Comparison of ENCODE assay signal across 8 mouse cellular contexts in the genomic region with DNA sequence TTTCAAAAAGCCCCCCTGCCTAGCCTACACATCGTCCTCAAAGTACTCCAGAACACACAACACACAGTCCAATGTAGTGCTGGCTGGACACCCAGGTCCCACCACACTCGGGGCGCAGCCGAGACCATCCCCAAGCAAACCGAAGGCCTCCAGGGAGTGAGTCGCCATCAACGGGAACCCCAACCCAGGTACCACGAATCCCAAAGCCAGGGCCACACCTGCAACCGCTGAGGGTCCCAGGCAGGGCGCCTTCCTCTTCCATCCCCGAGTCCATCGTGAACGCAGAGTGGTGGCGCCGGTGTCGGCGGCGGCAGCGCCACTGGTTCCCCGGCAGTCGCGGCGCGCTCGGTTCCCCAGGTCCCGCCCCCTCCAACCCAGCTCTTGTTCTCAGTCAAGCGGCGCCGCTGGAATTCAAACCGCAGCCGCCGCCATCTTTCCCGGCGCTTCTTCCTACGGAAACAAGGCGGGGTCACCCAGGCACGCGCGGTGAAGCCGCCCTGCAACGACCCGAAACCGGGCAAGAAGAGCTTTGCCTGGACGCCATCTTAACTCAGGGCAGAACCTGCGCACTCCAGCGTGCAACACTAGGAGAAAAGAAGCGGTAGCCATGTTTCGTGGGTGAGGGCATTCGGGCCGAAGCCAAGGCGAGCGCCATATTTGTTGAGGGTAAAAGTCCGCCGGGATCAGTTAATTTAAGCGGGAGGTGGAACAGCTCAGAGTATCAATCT. TPM values are rescaled to one million over a fixed set of nuclear protein-coding genes. Genes with fewer than 3 reads are reported as not detected.
A peak's percentile ranks its signal among the peaks of the same experiment; 100 is the strongest.
DNase-seq lines count a peak whose midpoint lies in the region; ATAC-seq and TF ChIP-seq lines count a peak whose summit lies in the region.

A gene (minus strand): TSS at position 450 of the 728 bp plus-strand sequence.

- TF ChIP-seq POLR2A in heart, adult 2 months (IDR thresholded peaks at IDR 0.05; ENCODE audit: insufficient read depth, low read depth, low read length) = no peak

- peaks cover under 1% of the 10 kb centered on the region; the same call in 1 of the 2 replicates for H3K36me3 ChIP-seq in embryonic facial prominence, embryonic 14.5 days (ENCODE audit: control insufficient read depth, insufficient read depth, low read length)
- H3K36me3 ChIP-seq in heart, adult 2 months (ENCODE audit: control insufficient read depth, insufficient read depth, low read length) = no peaks in the 10 kb centered on the region
- H3K36me3 ChIP-seq in limb, embryonic 13.5 days = peaks cover 2% of the 10 kb centered on the region
- H3K36me3 ChIP-seq in midbrain, embryonic 16.5 days (ENCODE audit: control insufficient read depth, insufficient read depth, low read length) = no peaks in the 10 kb centered on the region

- no peaks in the 10 kb centered on the region for H3K27me3 ChIP-seq in embryonic facial prominence, embryonic 14.5 days (replicated peaks; ENCODE audit: control insufficient read depth, insufficient read depth, low read length)
- H3K27me3 ChIP-seq in heart, adult 2 months (ENCODE audit: control insufficient read depth, insufficient read depth, low read length) = no peaks in the 10 kb centered on the region
- no peaks in the 10 kb centered on the region for H3K27me3 ChIP-seq in limb, embryonic 13.5 days
- no peaks in the 10 kb centered on the region for H3K27me3 ChIP-seq in midbrain, embryonic 16.5 days (ENCODE audit: control insufficient read depth, insufficient read depth, low read depth, low read length)

- peak; percentile 97 for DNase-seq in 3T3-L1 (ENCODE audit: low read depth, low spot score)
- DNase-seq in adrenal gland, postnatal 4 days (ENCODE audit: low spot score in 2 of 2) = peak; percentile 92 to 93
- DNase-seq in embryonic facial prominence, embryonic 14.5 days (ENCODE audit: low spot score) = peak; percentile 99
- peak; percentile 94 to 97 for DNase-seq in heart, adult 2 months
- DNase-seq in kidney, adult 8-10 months = peak; percentile 97 to 98
- peak; percentile 90 to 94 for DNase-seq in spleen, postnatal 10 days (ENCODE audit: low spot score in 2 of 2)

- peaks cover 31% of the 10 kb centered on the region for H3K4me1 ChIP-seq in embryonic facial prominence, embryonic 14.5 days (ENCODE audit: control insufficient read depth, insufficient read depth, low read length)
- H3K4me1 ChIP-seq in heart, adult 2 months (ENCODE audit: control insufficient read depth, insufficient read depth, low read length) = no peaks in the 10 kb centered on the region
- peaks cover 48% of the 10 kb centered on the region for H3K4me1 ChIP-seq in limb, embryonic 13.5 days
- peaks cover 20% of the 10 kb centered on the region for H3K4me1 ChIP-seq in midbrain, embryonic 16.5 days (ENCODE audit: control insufficient read depth, insufficient read depth, low read length)

- TF ChIP-seq CTCF in heart, adult 2 months (IDR thresholded peaks at IDR 0.05) = peak; percentile 16; the same call in 1 of the 2 replicates

- peak; percentile 99 for ATAC-seq in embryonic facial prominence, embryonic 14.5 days (ENCODE audit: low read depth)
- peak; percentile 98 for ATAC-seq in limb, embryonic 13.5 days (ENCODE audit: low FRiP score, low read depth)
- ATAC-seq in midbrain, embryonic 16.5 days = peak; percentile 99

- peak within 1 kb of the TSS; percentile 77 for H3K4me2 ChIP-seq in embryonic facial prominence, embryonic 14.5 days (ENCODE audit: low read depth, low read length)
- peak within 1 kb of the TSS; percentile 75 for H3K4me2 ChIP-seq in limb, embryonic 13.5 days (replicated peaks)
- peak within 1 kb of the TSS; percentile 59 for H3K4me2 ChIP-seq in midbrain, embryonic 16.5 days (ENCODE audit: low read length)

- H3K79me2 ChIP-seq in heart, adult 2 months (replicated peaks; ENCODE audit: control insufficient read depth, insufficient read depth, low read length) = no peaks in the 10 kb centered on the region

- H3K9ac ChIP-seq in embryonic facial prominence, embryonic 14.5 days (ENCODE audit: low read depth, low read length) = peak within 1 kb of the TSS; percentile 89
- peak within 1 kb of the TSS; percentile 82 for H3K9ac ChIP-seq in heart, adult 2 months (ENCODE audit: low read depth, low read length)
- peak within 1 kb of the TSS; percentile 87 for H3K9ac ChIP-seq in limb, embryonic 13.5 days
- H3K9ac ChIP-seq in midbrain, embryonic 16.5 days (ENCODE audit: low read depth, low read length) = peak within 1 kb of the TSS; percentile 78

- 1% methylated on average over 54 of the region's 55 CpGs for WGBS in embryonic facial prominence, embryonic 14.5 days
- WGBS in heart, adult 2 months = under 1% methylated on average over 55 of the region's 55 CpGs
- under 1% methylated on average over 54 of the region's 55 CpGs for WGBS in limb, embryonic 13.5 days
- under 1% methylated on average over 55 of the region's 55 CpGs for WGBS in midbrain, embryonic 16.5 days

- no peaks in the 10 kb centered on the region for H3K9me3 ChIP-seq in embryonic facial prominence, embryonic 14.5 days (ENCODE audit: control insufficient read depth, low read length)
- no peaks in the 10 kb centered on the region for H3K9me3 ChIP-seq in limb, embryonic 13.5 days
- H3K9me3 ChIP-seq in midbrain, embryonic 16.5 days (replicated peaks; ENCODE audit: control insufficient read depth, low read length, poor library complexity, severe bottlenecking) = no peaks in the 10 kb centered on the region

- no peak for TF ChIP-seq EP300 in heart, adult 2 months (IDR thresholded peaks at IDR 0.05; ENCODE audit: insufficient read depth, low read depth, low read length)

- peak within 1 kb of the TSS; percentile 76 for H3K27ac ChIP-seq in embryonic facial prominence, embryonic 14.5 days (replicated peaks; ENCODE audit: low read depth, low read length)
- peak within 1 kb of the TSS; percentile 73 for H3K27ac ChIP-seq in heart, adult 2 months
- H3K27ac ChIP-seq in limb, embryonic 13.5 days = peak within 1 kb of the TSS; percentile 77
- peak within 1 kb of the TSS; percentile 69 for H3K27ac ChIP-seq in midbrain, embryonic 16.5 days (ENCODE audit: low read length)

- intact Hi-C loops in heart, adult 2 months (cut with DNase I) = loop anchor here (5.0 kb wide), 1 partner anchor 127 kb away; no protein-coding TSS in a partner anchor

- peak within 1 kb of the TSS; percentile 82 for H3K4me3 ChIP-seq in embryonic facial prominence, embryonic 14.5 days (ENCODE audit: low read depth, low read length)
- peak within 1 kb of the TSS; percentile 91 for H3K4me3 ChIP-seq in heart, adult 2 months
- peak within 1 kb of the TSS; percentile 85 for H3K4me3 ChIP-seq in limb, embryonic 13.5 days
- peak within 1 kb of the TSS; percentile 74 for H3K4me3 ChIP-seq in midbrain, embryonic 16.5 days (ENCODE audit: low read depth, low read length)

RNA-seq across cellular contexts. Expression of the gene that starts here (rescaled TPM):
- 10 to 100 TPM; 49.7 to 56.4 TPM for total RNA-seq in adrenal gland, postnatal 4 days (2021)
- 15.8 and 18.5 TPM in 2 replicates for polyA plus RNA-seq in embryonic facial prominence, embryonic 14.5 days (2014; fragmentation: Nextera tagmentation; extraction: Ambion mirVana)
- 1 to 10 TPM; 5.9 to 6.1 TPM for total RNA-seq in heart, adult 2 months (2021)
- 2.0 and 3.9 TPM in 2 replicates for polyA plus RNA-seq in heart, adult 2 months (2012; rRNA removed)
- polyA plus RNA-seq in limb, embryonic 13.5 days (2015; fragmentation: Nextera tagmentation; extraction: Ambion mirVana) = 22.7 and 25.4 TPM in 2 replicates
- polyA plus RNA-seq in midbrain, embryonic 16.5 days (2015; fragmentation: Nextera tagmentation; extraction: Ambion mirVana) = 6.0 and 7.7 TPM in 2 replicates

Comparison
In these comparisons a context has a peak if more than half of its experiments do, and no peak if none do; other contexts are left out.
1. Peak in every context shown above with its lines: DNase-seq, ATAC-seq, H3K4me3 ChIP-seq and H3K27ac ChIP-seq.
2. RNA of the gene that starts here (total RNA-seq): 49.7 to 56.4 TPM in adrenal gland, postnatal 4 days; 5.9 to 6.1 TPM in heart, adult 2 months; every median in the first group is over 4 times any median in the second.